Mouse (Mus musculus): Measurements from ENCODE around the gene Spryd3.

GRCm38 (mm10) chr15:102114651-102115260 lies 21.3 kb downstream of the Spryd3 start:
- TF ChIP-seq CTCF (IDR thresholded peaks at IDR 0.05; ENCODE audit: borderline replicate concordance, control insufficient read depth, extremely low read depth, insufficient read depth, low read length, poor library complexity), result no peak
- TF ChIP-seq POLR2A (IDR thresholded peaks at IDR 0.05; ENCODE audit: control insufficient read depth, extremely low read depth, insufficient read depth, low read length, poor library complexity), result no peak

Data from thymus, adult 2 months (tissue).